Mouse (Mus musculus) monocyte, adult 5-6 weeks (primary cell): ENCODE measurements around the gene Ski. TPM values are rescaled to one million over a fixed set of nuclear protein-coding genes. Genes with fewer than 3 reads are reported as not detected.

Experiments
- ATAC-seq: fragments of 153-309, 156-312 bp; replicated peaks from 2 replicates; pipeline ENCODE4 v1.8.0; 2017; ENCODE audit warnings: mild to moderate bottlenecking; ENCODE audit not compliant: low TSS enrichment, insufficient number of reproducible peaks, severe bottlenecking, poor library complexity, low FRiP score
- total RNA-seq: library from RNA; stranded (forward); fragments of 200-1000, 200-491, 200-594 nt; gene quantifications from 3 replicates; pipeline ENCODE4 v1.2.3, GENCODE M21; 2017

Ski gene
- total RNA-seq, 1 experiment from 2014 or later, result 13.5 TPM

DNA sequence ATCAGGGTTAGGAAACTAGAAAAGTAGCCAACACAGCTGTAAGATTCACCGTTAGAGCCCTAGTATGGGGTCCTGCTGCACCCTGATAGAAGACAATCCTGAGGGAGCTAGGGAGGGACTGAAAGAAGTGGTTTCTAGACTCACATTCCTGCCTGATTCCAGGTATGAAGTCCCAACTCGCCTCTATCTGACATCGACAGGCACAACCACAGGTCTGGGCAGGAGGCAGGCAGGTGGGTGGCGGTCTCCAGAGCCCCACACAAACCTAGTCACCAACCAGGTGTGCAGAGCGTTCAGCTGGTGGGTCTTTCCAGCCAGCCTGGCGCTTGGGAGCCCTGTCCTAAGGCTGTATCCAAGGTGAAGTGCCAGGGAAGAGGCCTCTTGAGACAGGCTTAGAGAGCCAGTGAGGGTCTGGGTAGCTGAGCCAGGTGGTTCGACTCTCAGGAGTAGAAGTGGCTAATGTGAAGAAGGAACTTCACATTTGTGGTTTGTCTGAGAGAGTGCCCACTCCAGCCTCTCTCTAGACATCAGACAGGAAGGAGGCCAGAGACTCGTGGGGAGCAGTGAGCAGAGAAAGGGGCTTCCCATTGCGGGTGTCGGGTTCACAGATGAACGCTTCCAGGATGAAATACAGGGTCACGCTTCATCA, 14.5 kb upstream of the Ski start:
- no peak for ATAC-seq

GRCm38 (mm10) chr4:155235311-155236119, 13.1 kb upstream of the Ski start:
- ATAC-seq, result no peak

DNA sequence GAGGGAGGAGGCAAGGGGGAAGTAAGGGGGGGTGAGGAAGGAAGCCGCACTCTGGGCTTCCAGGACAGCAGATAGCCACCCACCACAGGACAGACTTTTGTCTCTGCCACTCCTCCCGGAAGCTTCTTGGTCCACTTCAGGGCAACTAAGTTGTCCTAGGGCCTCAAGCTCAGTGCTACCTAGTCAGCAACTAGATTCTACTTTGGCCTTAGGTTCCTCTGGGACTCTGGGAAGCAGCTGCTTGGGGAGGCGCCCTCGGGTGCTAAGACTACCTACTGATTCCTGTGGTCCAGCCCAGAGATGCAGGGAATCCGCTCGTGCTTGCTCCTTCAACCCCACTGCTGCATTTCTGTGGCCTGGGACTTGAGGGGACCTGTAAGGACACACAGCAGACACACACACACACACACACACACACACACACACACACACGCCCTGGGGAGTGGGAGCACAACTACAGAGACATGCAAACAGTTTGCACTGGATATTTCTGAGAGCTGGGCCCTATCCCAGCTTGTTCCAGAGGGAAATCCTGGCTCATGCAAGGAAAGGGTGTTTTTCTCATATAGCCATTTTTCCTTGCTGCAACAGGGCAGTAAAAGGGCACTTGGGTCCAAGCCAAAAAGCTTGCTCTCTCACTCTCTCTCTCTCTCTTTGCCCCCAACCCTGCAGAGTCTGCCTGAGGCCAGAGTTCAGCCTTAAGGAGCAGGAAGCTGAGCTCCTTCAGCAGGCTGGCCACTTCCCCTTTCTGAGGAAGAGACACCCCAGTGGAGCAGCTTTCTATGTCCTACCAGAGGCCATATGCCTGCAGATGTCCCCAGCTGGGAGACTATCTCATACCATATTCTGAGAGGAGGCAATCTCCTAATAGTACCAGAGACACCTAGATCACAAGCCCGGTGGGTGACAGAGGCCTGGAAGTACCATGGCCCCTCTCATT, 12.2 kb upstream of the Ski start:
- ATAC-seq, result peak; percentile 59

DNA sequence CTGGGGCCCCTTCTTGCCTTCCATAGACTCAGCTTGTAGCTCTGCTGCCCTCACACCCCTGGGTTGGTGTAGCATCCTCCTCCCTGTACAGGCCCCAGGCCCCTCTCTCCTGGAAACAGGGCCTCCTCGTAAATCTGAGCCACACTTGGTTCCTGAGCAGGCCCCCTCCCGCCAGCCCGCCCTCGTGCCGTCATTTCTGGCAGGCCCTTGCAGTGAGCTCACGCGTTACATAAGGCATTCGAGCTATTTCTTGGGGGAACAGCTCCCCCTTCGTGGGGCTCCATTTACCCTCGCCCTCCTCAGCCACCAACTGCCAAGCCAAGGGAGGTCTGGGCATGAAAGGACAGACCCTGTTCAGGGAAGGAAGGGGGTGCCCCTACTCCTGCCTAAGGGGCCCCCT, 11.5 kb upstream of the Ski start:
- ATAC-seq, result no peak

DNA sequence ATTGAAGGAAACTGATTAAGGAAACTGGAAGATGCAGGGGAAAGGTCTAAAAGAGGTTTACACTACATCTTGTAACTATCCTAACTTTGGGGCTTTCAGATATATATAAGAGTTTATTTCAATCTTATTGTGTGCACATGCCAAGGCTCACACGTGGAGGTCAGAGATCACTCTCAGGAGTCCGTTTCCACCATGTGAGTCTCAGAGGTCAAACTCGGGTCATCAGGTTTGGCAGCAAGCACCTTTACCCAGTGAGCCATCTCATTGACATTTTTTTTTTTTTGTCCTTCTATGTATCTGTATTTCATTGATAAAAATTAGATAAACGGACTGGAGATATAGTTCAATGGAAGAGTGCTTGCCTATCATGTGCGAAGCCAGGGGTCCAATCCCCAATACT, 6.1 kb upstream of the Ski start:
- ATAC-seq, result no peak

DNA sequence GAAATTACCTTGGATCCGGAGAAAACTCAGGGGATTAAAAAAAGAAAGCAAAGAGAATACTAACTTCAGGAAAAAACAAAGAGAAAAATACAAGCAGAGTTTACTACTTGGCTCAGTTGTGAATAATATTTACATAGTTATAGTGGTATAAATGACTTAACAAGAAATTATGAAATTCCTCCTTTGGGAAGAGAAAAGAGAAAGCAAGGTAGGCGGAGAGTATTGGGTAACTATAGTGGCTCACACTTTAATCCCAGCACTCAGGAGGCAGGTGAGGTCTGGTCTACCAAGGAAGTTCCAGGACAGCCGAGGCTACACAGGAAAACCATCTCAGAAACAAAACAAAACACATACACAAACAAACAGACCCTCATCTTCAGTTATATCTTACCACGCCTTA, 5.6 kb upstream of the Ski start:
- no peak for ATAC-seq

DNA sequence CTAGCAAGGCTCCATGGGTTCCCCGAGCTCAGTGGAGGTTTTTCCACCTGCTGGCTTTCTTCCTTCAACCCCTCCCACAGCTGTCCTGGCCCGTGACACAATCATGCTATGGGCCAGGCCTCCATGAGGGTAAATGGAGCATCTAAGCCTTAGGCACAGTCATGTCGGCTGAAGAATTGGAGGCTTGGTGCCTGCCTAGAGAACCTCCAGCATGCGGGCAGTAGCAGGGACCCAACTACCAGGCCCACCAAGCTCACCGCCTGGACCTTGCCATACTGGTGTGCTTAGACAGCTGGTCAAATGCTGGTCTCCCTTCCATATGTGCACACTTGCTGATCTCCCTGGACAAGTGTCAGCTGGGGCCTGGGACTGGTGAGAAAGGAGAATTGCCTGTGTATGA, 3.5 kb upstream of the Ski start:
- no peak for ATAC-seq

GRCm38 (mm10) chr4:155223594-155224528, 1.5 kb upstream of the Ski start:
- no peak; the same call in 1 of the 2 replicates for ATAC-seq

GRCm38 (mm10) chr4:155222841-155223593, 625 bp upstream of the Ski start:
- peak; percentile 80 for ATAC-seq

GRCm38 (mm10) chr4:155221599-155222551, 517 bp downstream of the Ski start:
- no peak for ATAC-seq

GRCm38 (mm10) chr4:155221106-155221505, 1.3 kb downstream of the Ski start:
- no peak for ATAC-seq

DNA sequence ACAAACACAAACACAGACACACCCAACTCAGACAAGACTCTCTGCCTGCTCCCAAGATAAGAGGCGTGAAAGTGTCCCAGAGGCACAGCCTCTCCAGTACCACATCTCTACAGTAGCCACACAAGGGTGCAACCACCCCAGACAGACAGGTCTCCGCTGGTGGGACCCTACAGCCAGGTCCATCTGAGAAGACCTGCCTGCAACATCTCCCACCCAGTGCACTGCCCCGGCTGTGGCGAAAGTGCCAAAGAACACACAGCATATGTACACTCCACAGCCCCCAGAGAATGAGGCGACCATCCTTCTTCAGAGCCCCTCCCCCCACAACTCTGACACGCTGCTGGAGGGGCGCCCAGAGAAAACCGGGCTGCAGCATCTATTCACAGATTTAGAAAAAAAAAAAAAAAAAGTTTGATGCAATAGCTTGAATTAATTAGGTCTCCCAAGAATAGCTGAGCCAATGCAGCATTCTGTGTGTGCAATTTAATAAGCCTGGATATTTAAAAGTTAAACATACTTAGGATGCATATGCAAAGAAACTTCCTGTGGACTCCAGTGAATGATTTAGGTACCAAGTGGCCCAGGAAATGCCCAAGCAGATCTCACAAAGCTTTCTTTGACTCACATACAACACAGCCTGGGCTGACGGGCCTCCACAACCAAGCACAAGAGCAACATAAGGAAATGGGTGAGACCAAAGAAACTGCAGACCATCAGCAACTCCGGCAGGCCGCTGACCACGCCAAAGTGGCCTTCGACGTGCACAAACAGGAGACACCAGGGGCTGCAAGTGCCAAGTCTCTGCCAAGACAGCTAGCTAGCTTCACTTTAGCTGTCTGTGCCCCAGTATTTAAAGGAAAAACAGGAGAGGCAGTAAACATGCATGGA, 1.9 kb downstream of the Ski start:
- ATAC-seq, result no peak

DNA sequence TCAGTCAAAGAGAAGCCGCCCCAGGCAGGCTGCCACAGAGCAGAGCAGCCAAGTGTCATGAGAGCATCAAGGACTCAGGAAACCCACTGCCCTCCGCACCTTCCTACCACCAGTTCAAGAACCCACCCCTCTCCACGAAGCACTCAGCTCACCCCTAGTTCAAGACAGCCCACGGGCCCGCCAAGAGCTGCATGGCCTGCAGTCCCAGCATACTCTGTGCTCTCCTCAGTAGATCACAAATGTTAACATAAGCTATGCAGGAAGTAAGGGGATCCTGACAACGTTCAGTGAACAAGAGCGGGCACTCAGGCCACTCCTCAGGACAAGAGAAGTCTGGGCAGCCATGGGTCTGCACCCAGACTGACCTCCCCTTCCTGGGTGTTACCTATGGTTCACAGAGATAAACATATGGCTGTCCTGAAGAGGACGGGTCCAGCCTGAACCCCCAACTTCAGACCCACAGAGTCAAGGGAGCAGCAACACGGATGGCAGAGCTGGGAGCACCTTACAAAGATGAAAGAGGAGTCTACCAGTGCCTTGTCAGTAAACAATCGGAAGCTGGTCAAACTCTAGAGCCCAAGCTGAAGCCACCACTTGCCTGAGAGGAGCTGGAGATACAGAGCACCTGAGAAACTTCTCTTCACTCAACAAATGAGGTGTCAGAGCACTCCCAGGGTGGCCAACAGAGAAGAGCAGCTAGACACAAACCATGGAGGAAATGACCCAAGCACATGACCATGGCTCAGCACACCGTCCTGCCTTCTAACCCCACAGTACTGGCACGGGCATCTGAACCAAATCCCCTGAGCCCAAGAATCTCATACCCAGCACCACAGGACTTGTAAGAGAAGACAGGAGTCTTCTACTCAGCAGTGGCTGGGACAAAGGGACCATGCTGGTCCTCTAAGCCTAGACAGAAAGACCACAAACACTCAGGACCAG, 2.9 kb downstream of the Ski start:
- ATAC-seq, result no peak

DNA sequence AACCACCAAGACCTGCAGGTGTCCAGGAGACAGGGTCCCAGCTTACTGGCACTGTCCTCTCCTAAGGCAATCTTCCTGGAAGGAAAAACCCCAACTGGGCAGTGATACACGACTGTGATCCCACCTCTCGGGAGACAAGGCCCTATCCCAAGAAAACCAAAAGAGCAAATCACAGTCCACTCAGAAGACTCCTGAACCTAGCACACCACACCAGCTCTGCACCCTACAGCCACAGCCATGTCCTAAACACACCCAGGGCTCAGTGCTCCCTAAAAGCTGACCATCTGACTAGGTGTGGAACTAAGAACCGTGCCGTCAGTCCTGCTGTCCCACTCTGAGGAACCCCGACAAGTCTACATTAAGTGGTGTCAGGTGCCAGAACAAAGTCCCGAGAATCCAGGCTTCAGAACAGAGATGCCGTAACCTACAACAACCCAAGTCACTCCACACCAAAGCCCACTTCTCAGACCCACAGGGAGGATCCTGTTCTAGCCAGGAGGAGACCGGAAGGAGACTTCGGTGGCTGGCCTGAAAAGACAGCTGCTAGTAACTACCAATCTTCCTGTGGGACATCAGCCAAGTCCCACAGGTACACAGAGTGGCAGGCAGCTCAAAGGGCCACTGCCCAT, 4.2 kb downstream of the Ski start:
- no peak for ATAC-seq
